Mouse (Mus musculus): ENCODE data around the gene Tfe3.

DNA sequence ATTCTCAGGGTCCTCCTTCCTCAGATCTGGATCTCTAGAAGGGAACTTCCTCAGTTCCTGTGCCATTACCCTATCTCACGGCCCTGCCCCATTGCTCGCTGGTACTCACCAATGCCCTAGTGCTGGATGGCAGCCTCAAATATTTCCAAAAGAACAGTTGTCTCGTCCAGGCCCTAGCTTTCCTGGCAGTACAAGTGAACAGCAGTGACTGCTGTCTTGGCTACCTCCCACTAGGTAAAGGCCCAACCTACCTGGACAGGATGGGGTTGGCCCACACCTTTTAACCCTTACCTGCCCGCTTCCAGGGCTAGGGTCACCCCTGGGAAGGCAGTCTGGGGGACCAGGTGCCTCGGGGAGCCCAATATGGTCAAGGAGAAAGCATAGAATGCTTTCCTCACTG is 21.3 kb upstream of the Tfe3 start:
- TF ChIP-seq POLR2A (IDR thresholded peaks at IDR 0.05; ENCODE audit: insufficient read depth, low read length): no peak
- no peak for TF ChIP-seq CTCF (IDR thresholded peaks at IDR 0.05; ENCODE audit: low read depth, low read length)
- no peak for TF ChIP-seq EP300 (IDR thresholded peaks at IDR 0.05; ENCODE audit: insufficient read depth, low read depth, low read length)

All from ES-Bruce4 (cell line).